Mouse (Mus musculus) hindbrain, embryonic 14.5 days (tissue): ENCODE measurements around the gene Rubcnl. TPM values are rescaled to one million over a fixed set of nuclear protein-coding genes. Genes with fewer than 3 reads are reported as not detected.
A peak's percentile ranks its signal among the peaks of the same experiment; 100 is the strongest.

ENCODE experiments used
- ATAC-seq: fragments of 200-750 bp; cut with Nextera tagmentation; 2 replicates; pipeline ENCODE4 v1.8.0; 2017; ENCODE audit warnings: moderate number of reproducible peaks, mild to moderate bottlenecking, moderate TSS enrichment, moderate library complexity; ENCODE audit not compliant: low FRiP score
- DNase-seq: peaks from one replicate; pipeline ENCODE4 v3.0.0-alpha.2; 2015; ENCODE audit warnings: low spot score
- H3K27ac ChIP-seq: fragments of 300-500 bp; sonication (generic); 2 replicates; pipeline ENCODE4 v1.5.1; 2014; ENCODE audit warnings: mild to moderate bottlenecking, moderate library complexity
- H3K27me3 ChIP-seq: fragments of 300-500 bp; sonication (generic); 2 replicates; pipeline ENCODE4 v1.6.1; 2014; ENCODE audit warnings: mild to moderate bottlenecking, low read length, mixed read lengths; ENCODE audit not compliant: control insufficient read depth, insufficient read depth
- H3K36me3 ChIP-seq: fragments of 300-500 bp; sonication (generic); replicated peaks from 2 replicates; pipeline ENCODE4 v1.6.1; 2014; ENCODE audit not compliant: control insufficient read depth, insufficient read depth
- H3K4me1 ChIP-seq: fragments of 300-500 bp; sonication (generic); replicated peaks from 2 replicates; pipeline ENCODE4 v1.6.1; 2014; ENCODE audit warnings: antibody characterized with exemption, low read length, mixed read lengths; ENCODE audit not compliant: control insufficient read depth, insufficient read depth
- H3K4me2 ChIP-seq: fragments of 300-500 bp; sonication (generic); replicated peaks from 2 replicates; pipeline ENCODE4 v1.6.1; 2014; ENCODE audit warnings: mild to moderate bottlenecking, moderate library complexity
- H3K4me3 ChIP-seq: fragments of 300-500 bp; sonication (generic); replicated peaks from 2 replicates; pipeline ENCODE4 v1.5.1; 2014; ENCODE audit warnings: mild to moderate bottlenecking, low read length
- H3K9ac ChIP-seq: fragments of 300-500 bp; sonication (generic); 2 replicates; pipeline ENCODE4 v1.6.1; 2014
- H3K9me3 ChIP-seq: fragments of 300-500 bp; sonication (generic); 2 replicates; pipeline ENCODE4 v1.6.1; 2016; ENCODE audit warnings: low read length; ENCODE audit not compliant: control insufficient read depth
- WGBS: fragments of 180-500 bp; shearing (Covaris S2); extraction: QIAGEN DNeasy Blood & Tissue Kit; methylation state at CpG from one replicate; pipeline ENCODE4 v1.1.7; 2014; 5-methylcytosine and 5-hydroxymethylcytosine counted together
- polyA plus RNA-seq: library from polyadenylated mRNA; unstranded; fragments of >200 nt; fragmentation: Nextera tagmentation; extraction: Ambion mirVana; gene quantifications from 2 replicates; pipeline ENCODE4 v1.2.1, GENCODE M21; 2014

Rubcnl gene
- polyA plus RNA-seq, 1 experiment from 2014 or later = 0.27 TPM

GRCm38 (mm10) chr14:74986527-74986926, 29.3 kb upstream of the Rubcnl start:
- H3K9me3 ChIP-seq = no peaks in the 10 kb centered on the region
- no peak overlapping the region for H3K4me3 ChIP-seq
- H3K9ac ChIP-seq = no peak overlapping the region
- no peak for DNase-seq
- 89% methylated on average over 3 of the region's 3 CpGs for WGBS
- H3K4me2 ChIP-seq = no peak overlapping the region
- H3K36me3 ChIP-seq = no peaks in the 10 kb centered on the region
- no peak overlapping the region for H3K27ac ChIP-seq
- H3K27me3 ChIP-seq = no peaks in the 10 kb centered on the region
- H3K4me1 ChIP-seq = no peaks in the 10 kb centered on the region
- ATAC-seq = no peak

- ATAC-seq = no peak
- Histone ChIP-seq H3K4me2 (no peak overlapping the region), H3K36me3 (no peaks in the 10 kb centered on the region), H3K9ac (no peak overlapping the region), H3K27me3 (no peaks in the 10 kb centered on the region), H3K4me1 (no peaks in the 10 kb centered on the region), H3K27ac (no peak overlapping the region), H3K4me3 (no peak overlapping the region), H3K9me3 (no peaks in the 10 kb centered on the region)
- WGBS = 39% methylated on average over 4 of the region's 4 CpGs
- no peak for DNase-seq
Measured at GRCm38 (mm10) chr14:74989322-74989721, 26.5 kb upstream of the Rubcnl start.

GRCm38 (mm10) chr14:74989909-74990308, 25.9 kb upstream of the Rubcnl start:
- no peak overlapping the region for H3K27ac ChIP-seq
- DNase-seq = no peak
- H3K4me1 ChIP-seq = no peaks in the 10 kb centered on the region
- H3K27me3 ChIP-seq = no peaks in the 10 kb centered on the region
- H3K4me2 ChIP-seq = no peak overlapping the region
- H3K9me3 ChIP-seq = no peaks in the 10 kb centered on the region
- H3K36me3 ChIP-seq = no peaks in the 10 kb centered on the region
- H3K9ac ChIP-seq = no peak overlapping the region
- ATAC-seq = no peak
- WGBS = 94% methylated on average over 4 of the region's 4 CpGs
- no peak overlapping the region for H3K4me3 ChIP-seq

GRCm38 (mm10) chr14:74990504-74990903, 25.3 kb upstream of the Rubcnl start:
- Histone ChIP-seq H3K27me3 (no peaks in the 10 kb centered on the region), H3K27ac (no peak overlapping the region), H3K4me3 (no peak overlapping the region), H3K36me3 (no peaks in the 10 kb centered on the region), H3K9me3 (no peaks in the 10 kb centered on the region), H3K9ac (no peak overlapping the region), H3K4me2 (no peak overlapping the region), H3K4me1 (no peaks in the 10 kb centered on the region)
- 4% methylated on average over 1 of the region's 1 CpGs for WGBS
- ATAC-seq = no peak
- DNase-seq = peak; percentile 82

GRCm38 (mm10) chr14:74996556-74996955, 19.3 kb upstream of the Rubcnl start:
- Histone ChIP-seq H3K9me3 (no peaks in the 10 kb centered on the region), H3K27me3 (no peaks in the 10 kb centered on the region), H3K4me2 (no peak overlapping the region), H3K27ac (no peak overlapping the region), H3K4me1 (no peaks in the 10 kb centered on the region), H3K4me3 (no peak overlapping the region), H3K36me3 (no peaks in the 10 kb centered on the region), H3K9ac (no peak overlapping the region)
- 59% methylated on average over 3 of the region's 3 CpGs for WGBS
- DNase-seq = no peak
- no peak for ATAC-seq

- no peak for ATAC-seq
- H3K9ac ChIP-seq = no peak overlapping the region
Measured at GRCm38 (mm10) chr14:74997041-74997440, 18.8 kb upstream of the Rubcnl start.

GRCm38 (mm10) chr14:75001364-75001763, 14.5 kb upstream of the Rubcnl start:
- no peak overlapping the region for H3K4me3 ChIP-seq
- 90% methylated on average over 6 of the region's 6 CpGs for WGBS
- H3K9ac ChIP-seq = no peak overlapping the region
- DNase-seq = no peak
- no peak overlapping the region for H3K4me2 ChIP-seq
- H3K9me3 ChIP-seq = no peaks in the 10 kb centered on the region
- no peaks in the 10 kb centered on the region for H3K4me1 ChIP-seq
- H3K27me3 ChIP-seq = no peaks in the 10 kb centered on the region
- no peak overlapping the region for H3K27ac ChIP-seq
- ATAC-seq = no peak
- H3K36me3 ChIP-seq = no peaks in the 10 kb centered on the region

More at GRCm38 (mm10) chr14:74997041-74997440, 18.8 kb upstream of the Rubcnl start:
- Histone ChIP-seq H3K27me3 (no peaks in the 10 kb centered on the region), H3K4me3 (no peak overlapping the region), H3K27ac (no peak overlapping the region), H3K36me3 (no peaks in the 10 kb centered on the region), H3K9me3 (no peaks in the 10 kb centered on the region), H3K4me1 (no peaks in the 10 kb centered on the region), H3K4me2 (no peak overlapping the region)
- 97% methylated on average over 2 of the region's 2 CpGs for WGBS
- no peak for DNase-seq

GRCm38 (mm10) chr14:75003356-75003755, 12.5 kb upstream of the Rubcnl start:
- no peak for DNase-seq
- no peak for ATAC-seq
- WGBS = 82% methylated on average over 3 of the region's 3 CpGs
- no peak overlapping the region for H3K9ac ChIP-seq
- no peak overlapping the region for H3K4me3 ChIP-seq
- no peak overlapping the region for H3K4me2 ChIP-seq
- no peak overlapping the region for H3K27ac ChIP-seq
- H3K27me3 ChIP-seq = no peaks in the 10 kb centered on the region
- H3K9me3 ChIP-seq = no peaks in the 10 kb centered on the region
- no peaks in the 10 kb centered on the region for H3K4me1 ChIP-seq
- no peaks in the 10 kb centered on the region for H3K36me3 ChIP-seq

GRCm38 (mm10) chr14:75005478-75006199, 10.2 kb upstream of the Rubcnl start:
- Histone ChIP-seq H3K36me3 (no peaks in the 10 kb centered on the region), H3K9ac (no peak overlapping the region), H3K4me1 (no peaks in the 10 kb centered on the region), H3K4me2 (no peak overlapping the region), H3K9me3 (no peaks in the 10 kb centered on the region), H3K27ac (no peak overlapping the region), H3K27me3 (no peaks in the 10 kb centered on the region), H3K4me3 (no peak overlapping the region)
- ATAC-seq (no peak), DNase-seq (no peak)
- WGBS = 82% methylated on average over 2 of the region's 2 CpGs

- H3K4me2 ChIP-seq = no peak overlapping the region
- no peaks in the 10 kb centered on the region for H3K9me3 ChIP-seq
- DNase-seq (no peak), ATAC-seq (no peak)
- H3K4me3 ChIP-seq = no peak overlapping the region
- no peaks in the 10 kb centered on the region for H3K36me3 ChIP-seq
- no peak overlapping the region for H3K27ac ChIP-seq
- no peaks in the 10 kb centered on the region for H3K4me1 ChIP-seq
- H3K9ac ChIP-seq = no peak overlapping the region
- H3K27me3 ChIP-seq = no peaks in the 10 kb centered on the region
- WGBS = 73% methylated on average over 4 of the region's 4 CpGs
Measured at GRCm38 (mm10) chr14:75010346-75010745, 5.5 kb upstream of the Rubcnl start.
